Mouse (Mus musculus) kidney, adult 18-20 months (tissue): ENCODE measurements around the gene Epn1.
"Not testable (repeated sequence)": the region's sequence is repeated elsewhere in the genome, so short reads cannot be mapped to it uniquely, and the experiment has no call there.

Source experiments
- DNase-seq: peaks from one replicate; pipeline ENCODE4 v3.0.0; 2021

Gene Epn1

GRCm38 (mm10) chr7:5059421-5059820 lies 20.6 kb upstream of the Epn1 start:
- no peak for DNase-seq

- peak; percentile 83 for DNase-seq
Observed at GRCm38 (mm10) chr7:5060239-5060731, 19.8 kb upstream of the Epn1 start.

- peak; percentile 99 for DNase-seq
Observed at GRCm38 (mm10) chr7:5060944-5061773, 18.9 kb upstream of the Epn1 start.

- peak; percentile 94 for DNase-seq
Observed at GRCm38 (mm10) chr7:5061774-5062359, 18.2 kb upstream of the Epn1 start, which contains the start of gene U2af2. U2af2 (plus strand) TSS chr7:5062143.

- DNase-seq: no peak
Observed at GRCm38 (mm10) chr7:5062360-5063001, 17.6 kb upstream of the Epn1 start.

- no peak for DNase-seq
Observed at GRCm38 (mm10) chr7:5064886-5065285, 15.1 kb upstream of the Epn1 start.

- no peak for DNase-seq
Observed at GRCm38 (mm10) chr7:5073586-5073985, 6.4 kb upstream of the Epn1 start.

- no peak for DNase-seq
Observed at GRCm38 (mm10) chr7:5074984-5075383, 5.1 kb upstream of the Epn1 start.

GRCm38 (mm10) chr7:5076931-5077330 lies 3.1 kb upstream of the Epn1 start:
- DNase-seq: no peak

- DNase-seq: not testable (repeated sequence)
Observed at GRCm38 (mm10) chr7:5079365-5080009, 548 bp upstream of the Epn1 start.

- no peak for DNase-seq
Observed at GRCm38 (mm10) chr7:5080815-5081214, 780 bp downstream of the Epn1 start.

- no peak for DNase-seq
Observed at GRCm38 (mm10) chr7:5081241-5081640, 1.2 kb downstream of the Epn1 start.

- DNase-seq: no peak
Observed at GRCm38 (mm10) chr7:5081939-5082338, 1.9 kb downstream of the Epn1 start.

- DNase-seq: peak; percentile 61
Observed at GRCm38 (mm10) chr7:5083325-5084105, 3.5 kb downstream of the Epn1 start.

- DNase-seq: no peak
Observed at GRCm38 (mm10) chr7:5085512-5085911, 5.5 kb downstream of the Epn1 start.

- no peak for DNase-seq
Observed at GRCm38 (mm10) chr7:5086921-5087440, 6.9 kb downstream of the Epn1 start.

- DNase-seq: peak; percentile 43
Observed at GRCm38 (mm10) chr7:5087886-5088285, 7.9 kb downstream of the Epn1 start.

- no peak for DNase-seq
Observed at GRCm38 (mm10) chr7:5089853-5090252, 9.8 kb downstream of the Epn1 start.

GRCm38 (mm10) chr7:5091008-5091728 lies 11.1 kb downstream of the Epn1 start:
- DNase-seq: no peak

GRCm38 (mm10) chr7:5092381-5092780 lies 12.3 kb downstream of the Epn1 start:
- DNase-seq: no peak

GRCm38 (mm10) chr7:5092831-5093510 lies 12.9 kb downstream of the Epn1 start:
- DNase-seq: no peak
